Mouse (Mus musculus) lung, adult 2 months (tissue): ENCODE measurements around the gene Sav1.

Source experiments
- CTCF ChIP-seq: fragments of 200-500 bp; IDR thresholded peaks from 2 replicates; pipeline ENCODE4 v1.5.1; 2011; ENCODE audit warnings: mild to moderate bottlenecking, low read length, control low read depth; ENCODE audit not compliant: insufficient read depth
- POLR2A ChIP-seq: fragments of 200-500 bp; IDR thresholded peaks from 2 replicates; pipeline ENCODE4 v1.6.1; 2011; ENCODE audit warnings: low read depth, mild to moderate bottlenecking, control low read depth, low read length, borderline replicate concordance; ENCODE audit errors: extremely low read depth

- TF ChIP-seq POLR2A (no peak), CTCF (no peak)
Observed at GRCm38 (mm10) chr12:69947502-69947901, 39.3 kb downstream of the Sav1 start.
